12 mouse cellular contexts compared by ENCODE assay signal in genomic region chr15:59155289-59155623, GRCm38 (mm10).
DNase-seq lines count a peak whose midpoint lies in the region; ATAC-seq lines count a peak whose summit lies in the region.
"Had no signal": no experiment of that assay in that cellular context is flagged by ENCODE, and none has a peak within 500 bp of the region (broad histone marks: within the 10 kb centered on the region; RNA-seq: fewer than 3 reads in every experiment).

No protein-coding gene starts in this region.

- H3K9ac ChIP-seq in heart, embryonic 12.5 days, result peak overlapping the region; percentile 49; the same call in 1 of the 2 replicates
- no peak overlapping the region for H3K9ac ChIP-seq in hindbrain, embryonic 13.5 days
- no peak overlapping the region for H3K9ac ChIP-seq in midbrain, embryonic 14.5 days (replicated peaks; ENCODE audit: low read length)
- H3K9ac ChIP-seq: limb, embryonic 15.5 days had no signal

- H3K27ac ChIP-seq in heart, embryonic 12.5 days (ENCODE audit: poor library complexity, severe bottlenecking), result 0 out of 2 replicates have a peak overlapping the region, but pooled peaks have one; percentile 39
- 0 out of 2 replicates have a peak overlapping the region, but pooled peaks have one; percentile 35 for H3K27ac ChIP-seq in embryonic facial prominence, embryonic 10.5 days (replicated peaks)
- peak overlapping the region; percentile 66 for H3K27ac ChIP-seq in hindbrain, embryonic 13.5 days
- H3K27ac ChIP-seq in midbrain, embryonic 14.5 days (replicated peaks; ENCODE audit: low read depth, low read length), result 0 out of 2 replicates have a peak overlapping the region, but pooled peaks have one; percentile 49
- H3K27ac ChIP-seq: limb, embryonic 15.5 days; stomach, postnatal 0 days had no signal

- H3K4me1 ChIP-seq in heart, embryonic 12.5 days (replicated peaks), result peaks cover 28% of the 10 kb centered on the region
- peaks cover 16% of the 10 kb centered on the region for H3K4me1 ChIP-seq in embryonic facial prominence, embryonic 10.5 days
- peaks cover 21% of the 10 kb centered on the region for H3K4me1 ChIP-seq in hindbrain, embryonic 13.5 days (replicated peaks)
- H3K4me1 ChIP-seq in midbrain, embryonic 14.5 days (ENCODE audit: control insufficient read depth, insufficient read depth, low read length), result peaks cover 19% of the 10 kb centered on the region

- no peaks in the 10 kb centered on the region for H3K27me3 ChIP-seq in heart, embryonic 12.5 days (replicated peaks)
- H3K27me3 ChIP-seq in embryonic facial prominence, embryonic 10.5 days (replicated peaks; ENCODE audit: low read depth, poor library complexity, severe bottlenecking), result 0 out of 2 replicates have a peak, but pooled peaks cover 9% of the 10 kb centered on the region
- H3K27me3 ChIP-seq in hindbrain, embryonic 13.5 days, result no peaks in the 10 kb centered on the region
- H3K27me3 ChIP-seq in midbrain, embryonic 14.5 days (ENCODE audit: control insufficient read depth, insufficient read depth, low read length), result no peaks in the 10 kb centered on the region
- H3K27me3 ChIP-seq: limb, embryonic 15.5 days had no signal

- H3K4me3 ChIP-seq in heart, embryonic 12.5 days, result no peak overlapping the region
- no peak overlapping the region for H3K4me3 ChIP-seq in embryonic facial prominence, embryonic 10.5 days
- H3K4me3 ChIP-seq in hindbrain, embryonic 13.5 days, result no peak overlapping the region
- H3K4me3 ChIP-seq in midbrain, embryonic 14.5 days (replicated peaks; ENCODE audit: low read depth, low read length), result no peak overlapping the region
- H3K4me3 ChIP-seq: limb, embryonic 15.5 days had no signal

- ATAC-seq in heart, embryonic 12.5 days (ENCODE audit: insufficient number of reproducible peaks, low FRiP score), result no peak
- ATAC-seq in hindbrain, embryonic 13.5 days (ENCODE audit: low FRiP score), result 0 out of 2 replicates have a peak, but pooled peaks have one; percentile 25
- 0 out of 2 replicates have a peak, but pooled peaks have one; percentile 22 for ATAC-seq in midbrain, embryonic 14.5 days (ENCODE audit: low FRiP score, low TSS enrichment)
- no peak for ATAC-seq in erythroblast, adult 5-6 weeks (replicated peaks; ENCODE audit: low FRiP score, poor library complexity, severe bottlenecking)

- intact Hi-C loops in heart, postnatal 14 days (cut with DNase I), result no loop called here

- no peaks in the 10 kb centered on the region for H3K36me3 ChIP-seq in heart, embryonic 12.5 days
- no peaks in the 10 kb centered on the region for H3K36me3 ChIP-seq in embryonic facial prominence, embryonic 10.5 days (replicated peaks)
- H3K36me3 ChIP-seq in hindbrain, embryonic 13.5 days, result no peaks in the 10 kb centered on the region
- H3K36me3 ChIP-seq in midbrain, embryonic 14.5 days (ENCODE audit: control insufficient read depth, insufficient read depth, low read length), result no peaks in the 10 kb centered on the region
- H3K36me3 ChIP-seq: limb, embryonic 15.5 days had no signal

- H3K9me3 ChIP-seq in heart, embryonic 12.5 days (replicated peaks), result no peaks in the 10 kb centered on the region
- no peaks in the 10 kb centered on the region for H3K9me3 ChIP-seq in embryonic facial prominence, embryonic 10.5 days
- H3K9me3 ChIP-seq in hindbrain, embryonic 13.5 days, result no peaks in the 10 kb centered on the region
- no peaks in the 10 kb centered on the region for H3K9me3 ChIP-seq in midbrain, embryonic 14.5 days (ENCODE audit: control insufficient read depth, low read length)
- H3K9me3 ChIP-seq: limb, embryonic 15.5 days had no signal

- no peak overlapping the region for H3K4me2 ChIP-seq in heart, embryonic 12.5 days
- H3K4me2 ChIP-seq in hindbrain, embryonic 13.5 days, result no peak overlapping the region
- no peak overlapping the region for H3K4me2 ChIP-seq in midbrain, embryonic 14.5 days (ENCODE audit: low read length)
- H3K4me2 ChIP-seq: limb, embryonic 15.5 days had no signal

- DNase-seq in heart, postnatal 14 days, result no peak
- DNase-seq in embryonic facial prominence, embryonic 10.5 days (ENCODE audit: low spot score), result no peak
- no peak for DNase-seq in midbrain, embryonic 14.5 days
- DNase-seq in right cerebral cortex, postnatal 14 days, result no peak
- DNase-seq: gastrocnemius, postnatal 14 days; kidney, adult 9 months; lung, postnatal 14 days had no signal

Comparison
In these comparisons a context has a peak if more than half of its experiments do, and no peak if none do; other contexts are left out.
1. ATAC-seq: peak in hindbrain, embryonic 13.5 days (single experiment) and midbrain, embryonic 14.5 days (single experiment); none in heart, embryonic 12.5 days (single experiment) and erythroblast, adult 5-6 weeks (single experiment).
2. Peak in every context shown above with its lines, with median percentiles within 50 percentile points of each other: H3K27ac ChIP-seq.